Mouse (Mus musculus): Measurements from ENCODE around the gene Card11. TPM values are rescaled to one million over a fixed set of nuclear protein-coding genes. Genes with fewer than 3 reads are reported as not detected.

The Card11 gene
- polyA plus RNA-seq, 1 experiment from 2014 or later: 0.07 TPM

DNA sequence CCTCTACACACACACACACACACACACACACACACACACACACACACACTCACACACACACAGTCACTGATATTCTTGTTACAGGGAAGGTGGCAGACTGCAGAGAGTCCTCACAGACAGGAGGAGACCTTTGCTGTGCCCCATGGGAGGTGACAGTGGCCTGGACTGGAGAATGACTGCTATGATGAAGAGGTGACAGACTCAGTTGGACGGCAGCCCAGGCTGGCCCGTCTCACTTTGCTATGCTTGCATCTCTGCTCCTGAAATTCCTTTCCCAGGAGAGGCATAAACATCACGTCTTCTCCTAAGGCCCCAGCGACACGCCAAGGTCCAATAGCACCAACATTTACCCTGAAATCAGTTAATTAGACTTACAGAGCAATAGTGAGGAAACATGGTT, 146.7 kb downstream of the Card11 start:
- H3K27me3 ChIP-seq (ENCODE audit: low read depth, poor library complexity, severe bottlenecking): no peaks in the 10 kb centered on the region
- H3K36me3 ChIP-seq: no peaks in the 10 kb centered on the region
- WGBS: 90% methylated on average over 5 of the region's 5 CpGs
- DNase-seq (ENCODE audit: low spot score): no peak
- peaks cover 18% of the 10 kb centered on the region for H3K4me1 ChIP-seq
- peaks cover 10% of the 10 kb centered on the region; the same call in 1 of the 2 replicates for H3K9me3 ChIP-seq (replicated peaks)
- no peak overlapping the region for H3K4me3 ChIP-seq
- H3K27ac ChIP-seq (replicated peaks): no peak overlapping the region

DNA sequence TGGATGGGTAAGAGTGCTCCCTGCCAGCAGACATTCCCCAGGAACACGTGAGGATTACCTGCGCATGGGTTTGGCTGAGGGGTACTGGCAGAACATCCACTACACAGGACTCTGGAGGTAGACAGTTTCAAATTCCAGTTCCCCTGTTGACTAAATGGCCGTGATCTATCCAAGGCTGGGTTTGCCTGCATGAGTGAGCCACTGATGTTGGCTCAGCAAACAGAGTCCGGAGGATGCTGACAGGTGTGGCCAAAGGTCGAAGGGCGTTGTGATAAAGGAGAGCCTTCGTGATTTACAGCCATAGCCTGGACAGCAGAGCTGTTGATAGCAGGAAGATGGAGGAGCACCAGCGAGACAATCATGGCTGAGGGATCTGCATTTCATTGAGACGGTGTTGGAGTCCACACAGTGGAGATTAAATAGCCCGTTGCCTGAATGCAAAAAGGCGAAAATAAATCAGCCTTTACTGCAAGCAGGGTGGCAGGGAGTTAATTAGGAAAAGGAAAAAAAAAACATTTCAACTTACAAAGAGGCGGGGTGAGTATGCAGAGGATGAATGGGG, 147.9 kb downstream of the Card11 start:
- H3K9me3 ChIP-seq (replicated peaks): peaks cover 10% of the 10 kb centered on the region; the same call in 1 of the 2 replicates
- H3K4me1 ChIP-seq: peaks cover 19% of the 10 kb centered on the region
- no peak for DNase-seq (ENCODE audit: low spot score)
- WGBS: 88% methylated on average over 12 of the region's 12 CpGs
- no peaks in the 10 kb centered on the region for H3K36me3 ChIP-seq
- H3K27ac ChIP-seq (replicated peaks): no peak overlapping the region
- no peak overlapping the region for H3K4me3 ChIP-seq
- H3K27me3 ChIP-seq (ENCODE audit: low read depth, poor library complexity, severe bottlenecking): no peaks in the 10 kb centered on the region

GRCm38 (mm10) chr5:140847300-140847729, 153.1 kb downstream of the Card11 start:
- 15% methylated on average over 5 of the region's 5 CpGs for WGBS
- 0 out of 2 replicates have a peak, but pooled peaks cover 4% of the 10 kb centered on the region for H3K4me1 ChIP-seq
- peak overlapping the region; percentile 30; the same call in 1 of the 2 replicates for H3K27ac ChIP-seq (replicated peaks)
- H3K4me3 ChIP-seq: no peak overlapping the region
- DNase-seq (ENCODE audit: low spot score): peak; percentile 46
- H3K36me3 ChIP-seq: no peaks in the 10 kb centered on the region
- peaks cover 10% of the 10 kb centered on the region; the same call in 1 of the 2 replicates for H3K9me3 ChIP-seq (replicated peaks)
- H3K27me3 ChIP-seq (ENCODE audit: low read depth, poor library complexity, severe bottlenecking): no peaks in the 10 kb centered on the region

- no peak overlapping the region for H3K27ac ChIP-seq (replicated peaks)
- no peaks in the 10 kb centered on the region for H3K4me1 ChIP-seq
- no peak overlapping the region for H3K4me3 ChIP-seq
- H3K27me3 ChIP-seq (ENCODE audit: low read depth, poor library complexity, severe bottlenecking): no peaks in the 10 kb centered on the region
- no peaks in the 10 kb centered on the region for H3K36me3 ChIP-seq
- no peak for DNase-seq (ENCODE audit: low spot score)
- WGBS: 83% methylated on average over 4 of the region's 4 CpGs
- H3K9me3 ChIP-seq (replicated peaks): no peaks in the 10 kb centered on the region
Measured at GRCm38 (mm10) chr5:140841942-140842341, 158.4 kb downstream of the Card11 start.

- H3K27ac ChIP-seq (replicated peaks): peak overlapping the region; percentile 71
- WGBS: 74% methylated on average over 8 of the region's 8 CpGs
Measured at GRCm38 (mm10) chr5:140831064-140831431, 169.3 kb downstream of the Card11 start.

GRCm38 (mm10) chr5:140830314-140831063, 169.9 kb downstream of the Card11 start, which contains the start of gene Gna12:
Gna12 (minus strand) TSS chr5:140830431.
- H3K27me3 ChIP-seq (ENCODE audit: low read depth, poor library complexity, severe bottlenecking): no peaks in the 10 kb centered on the region
- WGBS: 1% methylated on average over 49 of the region's 49 CpGs
- H3K4me3 ChIP-seq: peak within 1 kb of the TSS; percentile 88
- DNase-seq (ENCODE audit: low spot score): peak; percentile 98
- peaks cover 6% of the 10 kb centered on the region for H3K36me3 ChIP-seq
- peaks cover 38% of the 10 kb centered on the region for H3K4me1 ChIP-seq
- H3K27ac ChIP-seq (replicated peaks): peak within 1 kb of the TSS; percentile 91
- no peaks in the 10 kb centered on the region for H3K9me3 ChIP-seq (replicated peaks)

More at GRCm38 (mm10) chr5:140831064-140831431, 169.3 kb downstream of the Card11 start:
- no peaks in the 10 kb centered on the region for H3K27me3 ChIP-seq (ENCODE audit: low read depth, poor library complexity, severe bottlenecking)
- peak overlapping the region; percentile 88 for H3K4me3 ChIP-seq
- H3K9me3 ChIP-seq (replicated peaks): no peaks in the 10 kb centered on the region
- 0 out of 2 replicates have a peak, but pooled peaks cover 1% of the 10 kb centered on the region for H3K36me3 ChIP-seq
- H3K4me1 ChIP-seq: peaks cover 38% of the 10 kb centered on the region
- DNase-seq (ENCODE audit: low spot score): no peak

DNA sequence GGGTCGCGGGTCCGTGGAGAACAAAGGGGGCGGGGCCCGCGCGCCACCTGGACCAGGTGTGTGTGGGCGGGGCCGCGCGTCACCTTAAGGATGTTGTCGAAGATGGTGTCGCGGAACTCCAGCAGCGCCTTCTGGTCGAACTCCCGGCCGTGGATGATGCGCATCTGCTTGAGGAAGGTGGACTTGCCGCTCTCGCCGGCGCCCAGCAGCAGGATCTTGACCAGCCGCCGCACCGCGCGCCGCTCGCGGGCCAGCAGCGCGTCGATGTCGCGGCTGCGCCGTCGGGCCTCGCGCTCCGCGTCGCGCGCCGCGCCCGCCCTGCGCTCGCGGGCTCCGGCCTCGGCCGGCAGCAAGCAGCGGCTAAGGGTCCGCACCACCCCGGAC, 170.5 kb downstream of the Card11 start:
- peaks cover 10% of the 10 kb centered on the region for H3K36me3 ChIP-seq
- H3K4me3 ChIP-seq: peak overlapping the region; percentile 88
- H3K9me3 ChIP-seq (replicated peaks): no peaks in the 10 kb centered on the region
- H3K4me1 ChIP-seq: peaks cover 38% of the 10 kb centered on the region
- H3K27ac ChIP-seq (replicated peaks): peak overlapping the region; percentile 91
- WGBS: under 1% methylated on average over 58 of the region's 58 CpGs
- no peak for DNase-seq (ENCODE audit: low spot score)
- no peaks in the 10 kb centered on the region for H3K27me3 ChIP-seq (ENCODE audit: low read depth, poor library complexity, severe bottlenecking)

DNA sequence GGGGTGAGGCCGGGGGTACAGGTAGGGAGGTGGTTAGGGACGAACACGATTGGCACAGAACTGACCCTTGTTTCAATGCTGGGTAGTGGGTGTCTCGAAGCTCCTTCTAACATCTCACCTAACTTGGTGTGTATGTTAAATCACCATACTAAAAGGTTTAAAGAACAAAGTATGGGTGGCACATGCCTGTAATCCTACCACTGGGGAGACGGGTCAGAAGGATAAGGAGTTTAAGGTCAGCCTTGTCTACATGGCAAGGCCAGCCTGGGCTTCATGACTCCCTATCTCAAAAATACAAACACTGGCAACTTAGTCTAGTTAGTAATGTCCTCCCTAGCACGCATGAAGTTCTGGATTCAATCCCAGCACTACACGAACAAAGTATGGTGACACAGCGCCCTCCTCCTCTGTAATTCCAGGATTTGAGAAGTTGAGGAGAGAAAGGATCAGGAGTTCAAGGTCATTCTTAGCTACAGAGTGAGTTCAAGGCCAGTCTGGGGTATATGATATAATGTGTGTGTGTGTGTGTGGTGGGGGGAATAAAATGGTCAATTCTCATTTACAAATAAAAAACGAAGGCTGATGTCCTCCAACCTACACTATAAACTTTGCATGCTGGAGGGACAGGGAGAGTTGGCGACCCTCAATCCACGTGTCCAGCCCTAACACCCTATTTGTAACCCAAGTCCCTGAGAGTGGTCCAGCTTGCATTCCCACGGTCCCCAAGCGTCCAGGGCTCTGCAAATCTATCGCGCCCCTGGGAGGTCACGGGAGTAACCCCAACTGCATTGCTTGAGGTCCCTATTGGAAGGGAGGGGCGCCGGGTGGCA, 171.1 kb downstream of the Card11 start:
- peak overlapping the region; percentile 91 for H3K27ac ChIP-seq (replicated peaks)
- no peaks in the 10 kb centered on the region for H3K27me3 ChIP-seq (ENCODE audit: low read depth, poor library complexity, severe bottlenecking)
- H3K4me1 ChIP-seq: peaks cover 38% of the 10 kb centered on the region
- H3K4me3 ChIP-seq: peak overlapping the region; percentile 88
- DNase-seq (ENCODE audit: low spot score): peak; percentile 42
- WGBS: 39% methylated on average over 18 of the region's 18 CpGs
- peaks cover 14% of the 10 kb centered on the region for H3K36me3 ChIP-seq
- no peaks in the 10 kb centered on the region for H3K9me3 ChIP-seq (replicated peaks)

DNA sequence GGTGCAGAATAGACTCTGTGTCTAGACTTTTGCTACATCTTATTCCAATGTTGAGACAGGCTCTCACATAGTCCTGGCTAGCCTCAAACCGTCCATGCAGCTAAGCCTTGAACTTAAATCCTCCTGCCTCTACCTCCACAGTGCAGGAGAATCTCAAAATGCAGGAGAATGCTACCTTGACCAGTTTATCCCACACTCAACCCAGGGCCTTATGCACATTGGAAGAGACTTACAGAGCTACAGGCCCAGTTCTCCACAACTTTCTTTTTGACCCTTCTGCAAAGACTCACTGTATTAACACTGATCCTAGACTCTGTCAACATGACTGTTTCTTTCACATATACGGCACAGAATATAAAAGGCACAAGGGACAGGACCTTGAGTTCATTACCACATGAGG, 172.0 kb downstream of the Card11 start:
- DNase-seq (ENCODE audit: low spot score): no peak
- no peaks in the 10 kb centered on the region for H3K27me3 ChIP-seq (ENCODE audit: low read depth, poor library complexity, severe bottlenecking)
- no peak overlapping the region for H3K27ac ChIP-seq (replicated peaks)
- H3K4me1 ChIP-seq: peaks cover 38% of the 10 kb centered on the region
- no peaks in the 10 kb centered on the region for H3K9me3 ChIP-seq (replicated peaks)
- peak overlapping the region; percentile 88; the same call in 1 of the 2 replicates for H3K4me3 ChIP-seq
- H3K36me3 ChIP-seq: peaks cover 22% of the 10 kb centered on the region
- 82% methylated on average over 2 of the region's 2 CpGs for WGBS

DNA sequence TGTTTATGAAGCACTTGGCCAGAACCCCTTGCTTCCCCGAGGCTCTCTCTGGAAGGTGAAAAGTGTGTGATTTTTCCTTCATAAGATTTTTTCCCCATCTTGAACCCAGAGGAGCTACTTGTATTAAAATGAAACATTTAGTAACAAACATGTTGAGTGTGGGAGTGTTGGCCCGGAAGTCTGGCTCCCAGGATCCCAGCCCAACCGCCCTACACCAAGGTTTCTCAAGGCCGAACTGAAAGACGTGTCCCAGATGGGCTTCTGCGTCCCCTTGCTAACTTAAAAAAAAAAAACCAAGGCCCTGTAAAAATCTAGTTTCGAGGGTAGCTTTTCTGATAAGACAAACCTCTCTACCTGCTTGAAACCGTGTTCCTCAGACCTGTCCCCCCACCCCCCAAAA, 172.5 kb downstream of the Card11 start:
- peaks cover 38% of the 10 kb centered on the region for H3K4me1 ChIP-seq
- DNase-seq (ENCODE audit: low spot score): no peak
- peaks cover 22% of the 10 kb centered on the region for H3K36me3 ChIP-seq
- H3K27ac ChIP-seq (replicated peaks): no peak overlapping the region
- 85% methylated on average over 8 of the region's 8 CpGs for WGBS
- H3K9me3 ChIP-seq (replicated peaks): no peaks in the 10 kb centered on the region
- peak overlapping the region; percentile 88; the same call in 1 of the 2 replicates for H3K4me3 ChIP-seq
- H3K27me3 ChIP-seq (ENCODE audit: low read depth, poor library complexity, severe bottlenecking): no peaks in the 10 kb centered on the region

DNA sequence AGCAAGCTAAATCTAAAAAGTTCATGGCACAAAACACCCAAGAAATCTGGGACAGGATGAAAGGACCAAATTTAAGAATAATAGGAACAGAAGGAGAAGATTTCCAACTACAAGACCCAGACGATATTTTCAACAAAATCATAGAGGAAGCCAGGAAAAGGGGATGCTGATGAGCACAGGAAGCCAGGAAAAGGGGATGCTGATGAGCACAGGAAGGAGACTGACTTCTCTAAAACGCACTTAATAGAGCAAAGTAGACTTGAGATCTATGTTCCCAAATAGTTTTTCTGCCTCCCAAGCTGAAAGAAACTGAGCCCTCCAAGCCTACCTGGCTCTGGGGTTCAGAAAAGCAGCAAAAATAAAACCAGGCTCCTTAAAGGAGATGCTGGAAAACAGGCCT, 173.0 kb downstream of the Card11 start:
- Histone ChIP-seq H3K27ac (replicated peaks) (no peak overlapping the region), H3K9me3 (replicated peaks) (no peaks in the 10 kb centered on the region), H3K27me3 (ENCODE audit: low read depth, poor library complexity, severe bottlenecking) (no peaks in the 10 kb centered on the region), H3K36me3 (peaks cover 22% of the 10 kb centered on the region), H3K4me1 (peaks cover 38% of the 10 kb centered on the region), H3K4me3 (no peak overlapping the region)
- no peak for DNase-seq (ENCODE audit: low spot score)
- whole genome bisulfite sequencing: 68% methylated on average over 2 of the region's 2 CpGs

GRCm38 (mm10) chr5:140826796-140827195, 173.6 kb downstream of the Card11 start:
- H3K4me3 ChIP-seq: no peak overlapping the region
- 27% methylated on average over 1 of the region's 1 CpGs for WGBS

More at GRCm38 (mm10) chr5:140826796-140827195, 173.6 kb downstream of the Card11 start:
- DNase-seq (ENCODE audit: low spot score): no peak
- peaks cover 22% of the 10 kb centered on the region for H3K36me3 ChIP-seq
- peaks cover 38% of the 10 kb centered on the region for H3K4me1 ChIP-seq
- H3K27me3 ChIP-seq (ENCODE audit: low read depth, poor library complexity, severe bottlenecking): no peaks in the 10 kb centered on the region
- no peak overlapping the region for H3K27ac ChIP-seq (replicated peaks)
- no peaks in the 10 kb centered on the region for H3K9me3 ChIP-seq (replicated peaks)
